8 mouse cellular contexts compared by ENCODE assay signal in the genomic region with DNA sequence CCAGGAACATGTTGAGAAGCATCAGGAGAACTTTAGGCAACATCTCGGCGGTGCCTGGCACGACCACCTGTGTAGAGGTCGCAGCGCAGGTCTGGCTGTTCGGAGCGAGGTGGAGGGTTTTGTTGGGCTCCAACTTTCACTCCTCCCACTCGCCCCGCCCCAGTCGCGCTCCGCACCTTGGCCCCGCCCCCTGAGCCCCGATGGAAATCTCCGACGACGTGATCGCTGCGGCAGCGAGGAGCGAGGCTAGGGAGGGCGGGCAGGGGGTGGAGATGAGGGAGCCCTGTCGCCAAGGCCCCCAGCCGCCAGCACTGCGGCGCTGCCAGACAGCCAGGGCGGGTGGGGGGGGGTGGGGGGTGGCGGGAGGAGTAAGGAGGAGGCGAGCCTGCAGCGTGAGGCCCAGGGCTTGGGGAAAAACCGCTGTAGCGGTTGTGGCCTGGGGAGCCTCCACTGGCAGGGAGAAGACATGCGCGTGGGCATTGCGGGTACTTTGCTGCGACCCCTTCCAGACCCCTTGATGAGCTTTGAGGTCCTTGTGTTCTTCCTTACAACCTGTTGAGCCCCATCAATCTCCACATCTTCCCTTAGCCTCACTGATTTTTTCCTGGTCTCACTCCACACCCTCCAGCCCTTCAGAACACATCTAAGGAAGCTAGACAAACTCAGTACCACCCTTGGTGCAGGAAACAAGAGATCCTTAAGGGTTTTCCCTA. TPM values are rescaled to one million over a fixed set of nuclear protein-coding genes. Genes with fewer than 3 reads are reported as not detected.
DNase-seq lines count a peak whose midpoint lies in the region; ATAC-seq lines count a peak whose summit lies in the region.

A gene (minus strand): TSS at position 145 of the 713 bp plus-strand sequence.

- H3K4me1 ChIP-seq in heart, embryonic 11.5 days (ENCODE audit: control insufficient read depth, insufficient read depth, low read length) = no peaks in the 10 kb centered on the region
- no peaks in the 10 kb centered on the region for H3K4me1 ChIP-seq in kidney, embryonic 14.5 days (ENCODE audit: control insufficient read depth, insufficient read depth, low read length)
- no peaks in the 10 kb centered on the region for H3K4me1 ChIP-seq in stomach, embryonic 15.5 days

- DNase-seq in cerebellum, postnatal 10 days = peak; percentile 36 to 62
- DNase-seq in embryo, embryonic 9.5 days (ENCODE audit: extremely low spot score) = peak; percentile 65
- peak; percentile 39 for DNase-seq in lung, postnatal 14 days
- DNase-seq in c-Kit-positive CD71-positive TER-119-positive erythroid progenitor cells, embryonic 14.5 days (ENCODE audit: low spot score) = no peak

- H3K36me3 ChIP-seq in heart, embryonic 11.5 days (ENCODE audit: control insufficient read depth, insufficient read depth, low read length) = no peaks in the 10 kb centered on the region
- H3K36me3 ChIP-seq in kidney, embryonic 14.5 days (ENCODE audit: control insufficient read depth, insufficient read depth, low read length) = no peaks in the 10 kb centered on the region
- no peaks in the 10 kb centered on the region for H3K36me3 ChIP-seq in stomach, embryonic 15.5 days

- no peak for ATAC-seq in cerebellum, adult (ENCODE audit: insufficient number of reproducible peaks, low FRiP score, low TSS enrichment)
- peak; percentile 61 for ATAC-seq in heart, embryonic 11.5 days (replicated peaks; ENCODE audit: insufficient number of reproducible peaks, low FRiP score, low TSS enrichment)
- ATAC-seq in kidney, embryonic 14.5 days (ENCODE audit: low FRiP score, low TSS enrichment) = peak; percentile 90
- ATAC-seq in stomach, embryonic 15.5 days (ENCODE audit: insufficient read depth, low FRiP score, low read depth) = peak; percentile 71

- H3K9ac ChIP-seq in heart, embryonic 11.5 days (ENCODE audit: low read depth, low read length) = peak within 1 kb of the TSS; percentile 34; the same call in 1 of the 2 replicates
- H3K9ac ChIP-seq in kidney, embryonic 14.5 days (ENCODE audit: low read depth, low read length) = peak within 1 kb of the TSS; percentile 50; the same call in 1 of the 2 replicates
- no peak within 1 kb of the TSS for H3K9ac ChIP-seq in stomach, embryonic 15.5 days

- H3K4me2 ChIP-seq in heart, embryonic 11.5 days = peak within 1 kb of the TSS; percentile 68
- H3K4me2 ChIP-seq in kidney, embryonic 14.5 days (replicated peaks; ENCODE audit: low read depth, low read length) = peak within 1 kb of the TSS; percentile 58
- H3K4me2 ChIP-seq in stomach, embryonic 15.5 days = peak within 1 kb of the TSS; percentile 66

- no peaks in the 10 kb centered on the region for H3K9me3 ChIP-seq in heart, embryonic 11.5 days (replicated peaks; ENCODE audit: control insufficient read depth, low read length)
- H3K9me3 ChIP-seq in kidney, embryonic 14.5 days (ENCODE audit: control insufficient read depth, low read length) = no peaks in the 10 kb centered on the region
- H3K9me3 ChIP-seq in stomach, embryonic 15.5 days = no peaks in the 10 kb centered on the region

- H3K4me3 ChIP-seq in heart, embryonic 11.5 days (ENCODE audit: low read depth, low read length) = peak within 1 kb of the TSS; percentile 48
- peak within 1 kb of the TSS; percentile 41 for H3K4me3 ChIP-seq in kidney, embryonic 14.5 days (ENCODE audit: low read length)
- peak within 1 kb of the TSS; percentile 48 for H3K4me3 ChIP-seq in stomach, embryonic 15.5 days (replicated peaks)

- H3K27me3 ChIP-seq in heart, embryonic 11.5 days (ENCODE audit: control insufficient read depth, insufficient read depth, low read length) = no peaks in the 10 kb centered on the region
- no peaks in the 10 kb centered on the region for H3K27me3 ChIP-seq in kidney, embryonic 14.5 days (ENCODE audit: control insufficient read depth, insufficient read depth, low read length)
- no peaks in the 10 kb centered on the region for H3K27me3 ChIP-seq in stomach, embryonic 15.5 days (replicated peaks)

- no peak within 1 kb of the TSS for H3K27ac ChIP-seq in heart, embryonic 11.5 days (ENCODE audit: low read depth, low read length)
- no peak within 1 kb of the TSS for H3K27ac ChIP-seq in kidney, embryonic 14.5 days (ENCODE audit: low read depth, low read length)
- H3K27ac ChIP-seq in stomach, embryonic 15.5 days = no peak within 1 kb of the TSS

- WGBS in heart, embryonic 11.5 days (ENCODE audit: insufficient replicate concordance) = 7% methylated on average over 23 of the region's 36 CpGs
- 30% methylated on average over 28 of the region's 36 CpGs for WGBS in kidney, embryonic 14.5 days
- 18% methylated on average over 27 of the region's 36 CpGs for WGBS in stomach, embryonic 15.5 days

RNA-seq across cellular contexts. Expression of the gene that starts here (rescaled TPM):
- polyA plus RNA-seq in heart, embryonic 11.5 days (2014; fragmentation: Nextera tagmentation; extraction: Ambion mirVana) = 1.8 and 3.0 TPM in 2 replicates
- polyA plus RNA-seq in kidney, embryonic 14.5 days (2014; fragmentation: Nextera tagmentation; extraction: Ambion mirVana) = 1.5 and 2.2 TPM in 2 replicates
- polyA plus RNA-seq in stomach, embryonic 15.5 days (2015; fragmentation: Nextera tagmentation; extraction: Ambion mirVana) = 2.5 TPM in 2 replicates
